Mouse (Mus musculus) ES-E14 (cell line): Measurements from ENCODE around the gene Efs.

Source experiments
- CHD2 ChIP-seq: IDR thresholded peaks from 2 replicates; pipeline ENCODE4 v1.6.1; 2014; ENCODE audit warnings: mild to moderate bottlenecking, low read depth, low read length, inconsistent platforms
- ZC3H11A ChIP-seq: IDR thresholded peaks from 2 replicates; pipeline ENCODE4 v1.6.1; 2012; ENCODE audit warnings: low read depth, mild to moderate bottlenecking, inconsistent platforms, low read length, borderline replicate concordance
- ZNF384 ChIP-seq: IDR thresholded peaks from 2 replicates; pipeline ENCODE4 v1.6.1; 2012; ENCODE audit warnings: low read depth, low read length, inconsistent platforms

- no peak for TF ChIP-seq ZNF384
- TF ChIP-seq ZC3H11A: peak; percentile 48; the same call in 1 of the 2 replicates
- TF ChIP-seq CHD2: no peak
Observed at GRCm38 (mm10) chr14:54900383-54900782, 25.5 kb downstream of the Efs start.
